ENCODE assay signal across 10 mouse cellular contexts in the genomic region with DNA sequence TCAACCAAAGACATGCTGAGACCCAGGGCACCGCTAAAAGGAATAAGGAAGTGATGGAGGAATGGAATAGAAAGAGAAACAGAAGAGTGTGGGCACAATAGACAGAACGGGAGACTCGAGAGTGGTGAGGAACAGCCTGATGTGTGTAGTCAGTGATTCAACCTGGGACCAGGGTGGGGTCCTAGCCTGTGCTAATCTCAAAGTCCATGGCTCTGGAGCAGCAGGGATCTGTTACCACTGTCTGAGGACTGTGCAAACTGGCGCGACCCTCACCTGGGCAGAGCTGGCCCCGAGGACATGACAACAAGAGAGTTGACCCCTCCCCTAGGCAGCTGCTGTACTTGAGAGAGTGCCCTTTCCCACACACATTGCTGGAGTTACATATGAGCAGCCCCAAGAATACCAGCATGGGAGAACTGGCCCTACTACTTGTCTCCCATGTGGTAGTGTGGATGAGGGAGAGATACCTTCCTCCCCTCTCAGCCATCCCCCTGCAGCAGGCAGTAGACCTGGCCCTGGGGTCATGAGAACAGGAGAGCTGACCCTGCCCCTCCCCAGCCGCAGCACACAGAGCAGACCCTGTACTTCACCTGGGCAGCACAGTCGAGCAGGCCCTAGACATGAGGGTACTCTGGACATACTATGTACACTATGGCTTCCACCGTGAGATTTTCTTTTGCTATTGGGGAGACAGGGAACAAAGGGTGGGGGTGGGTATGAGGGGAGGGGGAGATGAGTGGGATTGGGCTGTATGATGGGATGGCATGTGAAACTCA.
DNase-seq lines count a peak whose midpoint lies in the region; ATAC-seq lines count a peak whose summit lies in the region.
"Had no signal": no experiment of that assay in that cellular context is flagged by ENCODE, and none has a peak within 500 bp of the region (broad histone marks: within the 10 kb centered on the region; RNA-seq: fewer than 3 reads in every experiment).

No protein-coding gene starts in this region.

- no peak overlapping the region for H3K4me3 ChIP-seq in hindbrain, embryonic 11.5 days (ENCODE audit: low read depth, low read length)
- H3K4me3 ChIP-seq in hindbrain, embryonic 10.5 days = no peak overlapping the region
- no peak overlapping the region for H3K4me3 ChIP-seq in embryonic facial prominence, embryonic 12.5 days
- H3K4me3 ChIP-seq in hindbrain, embryonic 16.5 days (ENCODE audit: low read length) = no peak overlapping the region
- no peak overlapping the region for H3K4me3 ChIP-seq in midbrain, embryonic 14.5 days (replicated peaks; ENCODE audit: low read depth, low read length)

- 92% methylated on average over 9 of the region's 9 CpGs for WGBS in hindbrain, embryonic 11.5 days
- 92% methylated on average over 9 of the region's 9 CpGs for WGBS in hindbrain, embryonic 10.5 days
- WGBS in embryonic facial prominence, embryonic 12.5 days = 89% methylated on average over 9 of the region's 9 CpGs
- 95% methylated on average over 9 of the region's 9 CpGs for WGBS in hindbrain, embryonic 16.5 days
- WGBS in midbrain, embryonic 14.5 days = 93% methylated on average over 9 of the region's 9 CpGs

- 0 out of 2 replicates have a peak, but pooled peaks have one; percentile 38 for ATAC-seq in hindbrain, embryonic 11.5 days (ENCODE audit: low FRiP score)
- peak; percentile 49; the same call in 1 of the 2 replicates for ATAC-seq in embryonic facial prominence, embryonic 12.5 days (ENCODE audit: insufficient number of reproducible peaks, insufficient read depth, low FRiP score, low TSS enrichment)
- ATAC-seq in hindbrain, embryonic 16.5 days = peak; percentile 34
- ATAC-seq in midbrain, embryonic 14.5 days (ENCODE audit: low FRiP score, low TSS enrichment) = peak; percentile 44; the same call in 1 of the 2 replicates

- no peak overlapping the region for H3K4me2 ChIP-seq in hindbrain, embryonic 11.5 days (replicated peaks; ENCODE audit: low read depth, low read length)
- no peak overlapping the region for H3K4me2 ChIP-seq in embryonic facial prominence, embryonic 12.5 days (replicated peaks)
- H3K4me2 ChIP-seq in hindbrain, embryonic 16.5 days (ENCODE audit: low read length) = no peak overlapping the region
- H3K4me2 ChIP-seq in midbrain, embryonic 14.5 days (ENCODE audit: low read length) = no peak overlapping the region
- H3K4me2 ChIP-seq: heart, embryonic 11.5 days had no signal

- no peaks in the 10 kb centered on the region for H3K27me3 ChIP-seq in hindbrain, embryonic 11.5 days (ENCODE audit: control insufficient read depth, insufficient read depth, low read length)
- no peaks in the 10 kb centered on the region for H3K27me3 ChIP-seq in hindbrain, embryonic 10.5 days (ENCODE audit: insufficient read depth, poor library complexity, severe bottlenecking)
- H3K27me3 ChIP-seq in embryonic facial prominence, embryonic 12.5 days = no peaks in the 10 kb centered on the region
- no peaks in the 10 kb centered on the region for H3K27me3 ChIP-seq in hindbrain, embryonic 16.5 days (replicated peaks; ENCODE audit: control insufficient read depth, insufficient read depth, low read length)
- no peaks in the 10 kb centered on the region for H3K27me3 ChIP-seq in midbrain, embryonic 14.5 days (ENCODE audit: control insufficient read depth, insufficient read depth, low read length)

- intact Hi-C loops in left cerebral cortex, postnatal 4 days (cut with DNase I) = no loop called here

- no peak overlapping the region for H3K27ac ChIP-seq in hindbrain, embryonic 11.5 days (ENCODE audit: low read depth, low read length)
- H3K27ac ChIP-seq in hindbrain, embryonic 10.5 days = no peak overlapping the region
- no peak overlapping the region for H3K27ac ChIP-seq in embryonic facial prominence, embryonic 12.5 days
- H3K27ac ChIP-seq in hindbrain, embryonic 16.5 days (ENCODE audit: low read depth, low read length) = no peak overlapping the region
- H3K27ac ChIP-seq in midbrain, embryonic 14.5 days (replicated peaks; ENCODE audit: low read depth, low read length) = no peak overlapping the region

- H3K9ac ChIP-seq in hindbrain, embryonic 11.5 days (ENCODE audit: low read depth, low read length) = no peak overlapping the region
- no peak overlapping the region for H3K9ac ChIP-seq in embryonic facial prominence, embryonic 12.5 days
- no peak overlapping the region for H3K9ac ChIP-seq in hindbrain, embryonic 16.5 days (ENCODE audit: low read depth, low read length)
- no peak overlapping the region for H3K9ac ChIP-seq in midbrain, embryonic 14.5 days (replicated peaks; ENCODE audit: low read length)

- no peaks in the 10 kb centered on the region for H3K4me1 ChIP-seq in hindbrain, embryonic 11.5 days (replicated peaks; ENCODE audit: control insufficient read depth, insufficient read depth, low read length)
- no peaks in the 10 kb centered on the region for H3K4me1 ChIP-seq in hindbrain, embryonic 10.5 days (replicated peaks)
- no peaks in the 10 kb centered on the region for H3K4me1 ChIP-seq in embryonic facial prominence, embryonic 12.5 days
- H3K4me1 ChIP-seq in hindbrain, embryonic 16.5 days (ENCODE audit: control insufficient read depth, insufficient read depth, low read depth, low read length) = no peaks in the 10 kb centered on the region
- H3K4me1 ChIP-seq in midbrain, embryonic 14.5 days (ENCODE audit: control insufficient read depth, insufficient read depth, low read length) = no peaks in the 10 kb centered on the region

- no peaks in the 10 kb centered on the region for H3K9me3 ChIP-seq in hindbrain, embryonic 11.5 days (ENCODE audit: control insufficient read depth, low read length)
- no peaks in the 10 kb centered on the region for H3K9me3 ChIP-seq in hindbrain, embryonic 10.5 days
- H3K9me3 ChIP-seq in embryonic facial prominence, embryonic 12.5 days = no peaks in the 10 kb centered on the region
- no peaks in the 10 kb centered on the region; the same call in 1 of the 2 replicates for H3K9me3 ChIP-seq in hindbrain, embryonic 16.5 days (ENCODE audit: control insufficient read depth, low read length)
- H3K9me3 ChIP-seq in midbrain, embryonic 14.5 days (ENCODE audit: control insufficient read depth, low read length) = no peaks in the 10 kb centered on the region

- no peak for DNase-seq in hindbrain, embryonic 11.5 days (ENCODE audit: low spot score)
- DNase-seq in hindbrain, embryonic 10.5 days (ENCODE audit: low spot score) = no peak
- no peak for DNase-seq in midbrain, embryonic 14.5 days
- DNase-seq in left cerebral cortex, postnatal 4 days = no peak
- DNase-seq in spleen, postnatal 4 days (ENCODE audit: low spot score in 2 of 2) = no peak
- no peak for DNase-seq in gastrocnemius, postnatal 4 days (ENCODE audit: low spot score in 2 of 2)
- DNase-seq: lung, adult 2 months had no signal

- H3K36me3 ChIP-seq in hindbrain, embryonic 11.5 days (ENCODE audit: control insufficient read depth, insufficient read depth, low read length) = no peaks in the 10 kb centered on the region
- peaks cover 38% of the 10 kb centered on the region for H3K36me3 ChIP-seq in hindbrain, embryonic 10.5 days
- H3K36me3 ChIP-seq in embryonic facial prominence, embryonic 12.5 days = 0 out of 2 replicates have a peak, but pooled peaks cover 4% of the 10 kb centered on the region
- peaks cover 37% of the 10 kb centered on the region for H3K36me3 ChIP-seq in hindbrain, embryonic 16.5 days (ENCODE audit: control insufficient read depth, insufficient read depth, low read length)
- H3K36me3 ChIP-seq in midbrain, embryonic 14.5 days (ENCODE audit: control insufficient read depth, insufficient read depth, low read length) = peaks cover 73% of the 10 kb centered on the region
